Mouse (Mus musculus): ENCODE results near the gene Tgif2. TPM values are rescaled to one million over a fixed set of nuclear protein-coding genes. Genes with fewer than 3 reads are reported as not detected.

Gene Tgif2
- total and polyA plus RNA-seq, 3 experiments, result 16.9 to 43.3 TPM; not detected in 1

DNA sequence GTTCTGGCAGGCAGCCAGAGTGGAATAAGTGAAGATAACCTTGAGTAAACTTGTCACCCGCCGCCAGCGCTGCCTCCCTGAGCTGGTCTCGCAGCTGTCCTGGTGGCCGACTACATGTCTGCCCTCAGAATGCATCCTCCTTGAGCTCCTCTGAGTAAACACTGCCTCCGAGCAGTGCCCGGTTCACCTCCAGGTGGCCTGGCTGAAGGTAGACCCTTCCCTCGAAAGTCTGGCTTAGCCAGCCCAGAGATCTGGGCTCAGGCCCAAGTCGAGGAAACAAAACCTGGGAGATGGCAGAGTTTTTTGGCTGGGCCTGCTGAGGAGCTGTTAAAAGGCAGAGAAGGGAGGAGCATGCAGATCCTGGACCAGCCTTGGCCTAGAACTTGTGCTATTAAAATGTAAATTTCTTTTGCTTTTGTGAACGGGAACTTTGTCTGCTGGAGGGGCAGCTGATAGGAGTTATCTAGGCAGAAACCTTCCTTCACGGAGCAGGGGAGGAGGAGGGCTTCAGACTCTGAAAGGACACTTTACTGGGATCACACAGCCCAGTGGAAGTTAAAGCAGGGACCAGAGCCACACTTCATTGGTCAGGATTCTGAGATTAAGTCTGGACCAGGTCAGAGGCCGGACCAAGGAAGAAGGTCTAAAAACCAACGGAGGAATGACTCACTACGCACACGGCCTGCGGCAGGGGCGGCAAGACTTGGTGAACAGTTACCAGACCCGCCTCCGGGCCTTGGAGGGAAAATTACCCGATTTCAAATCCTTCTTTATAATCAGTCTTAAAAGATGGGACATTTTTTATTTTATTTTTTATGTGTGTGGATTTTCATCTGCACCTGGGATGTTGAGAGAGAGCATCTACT, 2.3 kb downstream of the Tgif2 start:
- peak overlapping the region; percentile 97 for H3K9ac ChIP-seq (ENCODE audit: control insufficient read depth, low read depth, low read length, poor library complexity, severe bottlenecking)
- H3K9me3 ChIP-seq (replicated peaks; ENCODE audit: insufficient read depth, low read length), result no peaks in the 10 kb centered on the region
- peaks cover 7 to 12% of the 10 kb centered on the region in 2 experiments for H3K36me3 ChIP-seq (ENCODE audit: control insufficient read depth in 1 of 2, insufficient read depth in 2 of 2, low read length in 2 of 2)
- H3K4me1 ChIP-seq (ENCODE audit: control insufficient read depth in 1 of 2, insufficient read depth in 2 of 2, low read length in 2 of 2), result peaks cover 3 to 10% of the 10 kb centered on the region in 2 experiments; a peak in 3 of 4 replicates
- TF ChIP-seq MYC (IDR thresholded peaks at IDR 0.05; ENCODE audit: low read depth, low read length) (peak; percentile 53; the same call in 1 of the 2 replicates), ETS1 (IDR thresholded peaks at IDR 0.05; ENCODE audit: low read depth, low read length) (peak; percentile 59), MXI1 (IDR thresholded peaks at IDR 0.05; ENCODE audit: low read depth, low read length) (0 out of 2 replicates have a peak, but pooled peaks have one; percentile 30), ZNF384 (IDR thresholded peaks at IDR 0.05; ENCODE audit: low read depth, low read length) (no peak), GATA1 (IDR thresholded peaks at IDR 0.05; ENCODE audit: low read depth, low read length) (peak; percentile 64), EP300 (IDR thresholded peaks at IDR 0.05; ENCODE audit: low read depth in 1 of 2, low read length in 2 of 2) (peak; percentile 25 to 40; a peak in 2 of 4 replicates), MAX (IDR thresholded peaks at IDR 0.05; ENCODE audit: low read length) (peak; percentile 51; the same call in 1 of the 2 replicates), ZKSCAN1 (IDR thresholded peaks at IDR 0.05; ENCODE audit: low read depth, low read length) (no peak), SIN3A (IDR thresholded peaks at IDR 0.05; ENCODE audit: low read length) (peak; percentile 60)
- peak; percentile 92 for DNase-seq (ENCODE audit: low read depth, low spot score)
- no peaks in the 10 kb centered on the region for H3K27me3 ChIP-seq (ENCODE audit: control insufficient read depth in 1 of 2, insufficient read depth in 2 of 2, low read length in 2 of 2)
- peak overlapping the region; percentile 77 for H3K27ac ChIP-seq (ENCODE audit: control insufficient read depth, low read depth, low read length)
- peak overlapping the region; percentile 63 to 65 for H3K4me3 ChIP-seq (ENCODE audit: control insufficient read depth in 1 of 2, insufficient read depth in 1 of 2, low read depth in 2 of 2, low read length in 2 of 2)
- peaks cover 44% of the 10 kb centered on the region for H3K79me2 ChIP-seq (ENCODE audit: control insufficient read depth, insufficient read depth, low read length, poor library complexity)

DNA sequence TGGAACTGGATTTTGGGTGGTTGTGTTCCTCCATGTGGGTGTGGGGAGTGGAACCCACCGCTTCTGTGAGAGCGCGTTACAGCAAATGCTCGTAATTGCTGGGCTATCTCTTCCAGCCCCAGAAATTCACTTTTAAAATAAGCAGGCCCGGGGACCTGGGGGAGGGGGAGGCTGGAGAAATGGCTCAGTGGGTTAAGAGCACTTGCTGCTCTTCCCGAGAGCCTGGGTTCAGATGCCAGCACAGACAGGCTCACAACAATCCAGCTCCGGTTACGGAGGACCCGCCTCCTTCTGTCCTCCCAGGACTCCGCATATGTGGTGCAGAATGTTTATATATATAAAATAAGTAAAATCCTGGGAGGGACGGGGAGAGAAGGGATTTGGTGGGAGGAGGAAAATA, 2.9 kb downstream of the Tgif2 start:
- Histone ChIP-seq H3K79me2 (ENCODE audit: control insufficient read depth, insufficient read depth, low read length, poor library complexity) (peaks cover 44% of the 10 kb centered on the region), H3K36me3 (ENCODE audit: control insufficient read depth in 1 of 2, insufficient read depth in 2 of 2, low read length in 2 of 2) (peaks cover 7 to 15% of the 10 kb centered on the region in 2 experiments), H3K9me3 (replicated peaks; ENCODE audit: insufficient read depth, low read length) (no peaks in the 10 kb centered on the region), H3K4me1 (ENCODE audit: control insufficient read depth in 1 of 2, insufficient read depth in 2 of 2, low read length in 2 of 2) (peaks cover 3 to 10% of the 10 kb centered on the region in 2 experiments; a peak in 3 of 4 replicates), H3K9ac (ENCODE audit: control insufficient read depth, low read depth, low read length, poor library complexity, severe bottlenecking) (peak overlapping the region; percentile 97), H3K27ac (ENCODE audit: control insufficient read depth, low read depth, low read length) (peak overlapping the region; percentile 77), H3K4me3 (ENCODE audit: control insufficient read depth in 1 of 2, insufficient read depth in 1 of 2, low read depth in 2 of 2, low read length in 2 of 2) (peak overlapping the region; percentile 63 to 65), H3K27me3 (ENCODE audit: control insufficient read depth in 1 of 2, insufficient read depth in 2 of 2, low read length in 2 of 2) (no peaks in the 10 kb centered on the region)
- no peak for DNase-seq (ENCODE audit: low read depth, low spot score)
- TF ChIP-seq ZKSCAN1 (IDR thresholded peaks at IDR 0.05; ENCODE audit: low read depth, low read length) (no peak), ELF1 (IDR thresholded peaks at IDR 0.05; ENCODE audit: low read depth, low read length) (no peak), ETS1 (IDR thresholded peaks at IDR 0.05; ENCODE audit: low read depth, low read length) (no peak), MAZ (IDR thresholded peaks at IDR 0.05; ENCODE audit: low read depth, low read length) (no peak)

DNA sequence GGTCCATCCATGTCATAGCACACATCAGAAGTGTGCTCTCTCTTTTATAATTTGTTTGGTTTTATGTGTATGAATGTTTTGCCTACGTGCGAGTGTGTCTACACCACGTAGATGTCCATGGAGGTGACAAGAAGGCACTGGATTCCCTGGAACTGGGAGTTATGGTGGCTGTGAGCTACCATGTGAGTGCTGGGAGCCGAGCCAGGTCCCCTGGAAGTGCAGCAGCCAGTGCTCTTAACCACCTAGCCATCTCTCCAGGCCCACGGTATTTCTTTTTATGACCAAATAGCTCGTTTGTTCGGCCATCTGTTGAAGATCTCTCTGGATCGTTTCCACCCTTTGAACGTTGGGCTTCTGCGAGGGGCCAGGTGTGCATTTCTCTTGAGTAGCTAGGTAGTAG, 3.5 kb downstream of the Tgif2 start:
- Histone ChIP-seq H3K27me3 (ENCODE audit: control insufficient read depth in 1 of 2, insufficient read depth in 2 of 2, low read length in 2 of 2) (no peaks in the 10 kb centered on the region), H3K9ac (ENCODE audit: control insufficient read depth, low read depth, low read length, poor library complexity, severe bottlenecking) (no peak overlapping the region), H3K4me3 (ENCODE audit: control insufficient read depth in 1 of 2, insufficient read depth in 1 of 2, low read depth in 2 of 2, low read length in 2 of 2) (no peak overlapping the region), H3K79me2 (ENCODE audit: control insufficient read depth, insufficient read depth, low read length, poor library complexity) (peaks cover 45% of the 10 kb centered on the region), H3K27ac (ENCODE audit: control insufficient read depth, low read depth, low read length) (no peak overlapping the region), H3K4me1 (ENCODE audit: control insufficient read depth in 1 of 2, insufficient read depth in 2 of 2, low read length in 2 of 2) (peaks cover 3 to 14% of the 10 kb centered on the region in 2 experiments; a peak in 3 of 4 replicates), H3K9me3 (replicated peaks; ENCODE audit: insufficient read depth, low read length) (no peaks in the 10 kb centered on the region), H3K36me3 (ENCODE audit: control insufficient read depth in 1 of 2, insufficient read depth in 2 of 2, low read length in 2 of 2) (peaks cover 11 to 16% of the 10 kb centered on the region in 2 experiments)
- no peak for DNase-seq (ENCODE audit: low read depth, low spot score)
- TF ChIP-seq USF2 (IDR thresholded peaks at IDR 0.05; ENCODE audit: borderline replicate concordance in 1 of 2, insufficient read depth in 1 of 2, low read depth in 1 of 2, low read length in 2 of 2), result no peak
- no peak for TF ChIP-seq ZKSCAN1 (IDR thresholded peaks at IDR 0.05; ENCODE audit: low read depth, low read length)
- TF ChIP-seq CHD2 (IDR thresholded peaks at IDR 0.05; ENCODE audit: low read length), result no peak
- no peak for TF ChIP-seq POLR2AphosphoS2 (IDR thresholded peaks at IDR 0.05; ENCODE audit: low read length)
- TF ChIP-seq MEF2A (IDR thresholded peaks at IDR 0.05; ENCODE audit: extremely low read depth, insufficient replicate concordance, low read depth, low read length, poor library complexity, severe bottlenecking), result no peak
- no peak for TF ChIP-seq TCF12 (IDR thresholded peaks at IDR 0.05; ENCODE audit: low read depth, low read length)
- no peak for TF ChIP-seq SMC3 (IDR thresholded peaks at IDR 0.05; ENCODE audit: low read depth, low read length)
